Mouse (Mus musculus): ENCODE measurements around the gene Gpr82.

GRCm38 (mm10) chrX:13612115-13612514 is 49.0 kb upstream of the Gpr82 start:
- TF ChIP-seq POLR2A (IDR thresholded peaks at IDR 0.05; ENCODE audit: insufficient read length, low read depth) (no peak), TCF12 (IDR thresholded peaks at IDR 0.05; ENCODE audit: insufficient read depth, poor library complexity, severe bottlenecking) (no peak), MYOD1 (IDR thresholded peaks at IDR 0.05; ENCODE audit: control insufficient read depth in 1 of 3, insufficient read length in 2 of 3, low read depth in 2 of 3) (no peak), MYOG (IDR thresholded peaks at IDR 0.05; ENCODE audit: control insufficient read depth in 1 of 3, insufficient read depth in 1 of 3, insufficient read length in 2 of 3, low read depth in 2 of 3) (no peak), E2F4 (IDR thresholded peaks at IDR 0.05; ENCODE audit: insufficient read depth) (no peak), USF1 (IDR thresholded peaks at IDR 0.05; ENCODE audit: low read depth) (no peak), POLR2AphosphoS2 (IDR thresholded peaks at IDR 0.05; ENCODE audit: insufficient read length, low read depth) (no peak), MAX (IDR thresholded peaks at IDR 0.05; ENCODE audit: low read depth) (no peak), REST (IDR thresholded peaks at IDR 0.05; ENCODE audit: insufficient read depth, insufficient read length) (no peak), TCF3 (IDR thresholded peaks at IDR 0.05; ENCODE audit: insufficient read length, low read depth) (no peak)

All from myocyte (in vitro differentiated cells).